Mouse (Mus musculus): ENCODE measurements around the gene Atp6v1f.

Gene Atp6v1f

GRCm38 (mm10) chr6:29467583-29468354 is at the start of gene Atp6v1f:
Atp6v1f (plus strand) TSS chr6:29467718.
- DNase-seq (ENCODE audit: low spot score) = peak; percentile 87

DNA sequence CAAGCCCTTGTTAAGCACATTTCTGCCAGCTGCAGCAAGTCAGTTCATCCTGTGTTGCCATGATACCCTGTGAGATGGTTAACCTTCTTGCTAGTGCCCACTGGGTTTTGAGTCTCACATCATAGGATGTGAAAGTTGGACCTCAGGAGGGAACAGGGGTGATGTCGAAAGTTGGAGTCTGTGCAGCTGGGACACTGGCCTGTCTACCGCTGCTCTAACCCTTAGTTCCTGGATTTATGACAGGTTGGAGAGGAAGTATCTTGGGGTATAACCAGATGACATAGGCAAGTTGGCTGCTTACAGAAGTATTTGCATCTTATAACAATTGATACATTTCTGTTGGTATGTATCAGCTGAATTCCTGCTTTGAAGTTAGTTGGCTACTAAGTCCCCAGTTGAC is 46.9 kb upstream of the Atp6v1f start:
- DNase-seq (ENCODE audit: low spot score) = no peak

- no peak for DNase-seq (ENCODE audit: low spot score)
Measured at GRCm38 (mm10) chr6:29425118-29425517, 42.4 kb upstream of the Atp6v1f start.

DNA sequence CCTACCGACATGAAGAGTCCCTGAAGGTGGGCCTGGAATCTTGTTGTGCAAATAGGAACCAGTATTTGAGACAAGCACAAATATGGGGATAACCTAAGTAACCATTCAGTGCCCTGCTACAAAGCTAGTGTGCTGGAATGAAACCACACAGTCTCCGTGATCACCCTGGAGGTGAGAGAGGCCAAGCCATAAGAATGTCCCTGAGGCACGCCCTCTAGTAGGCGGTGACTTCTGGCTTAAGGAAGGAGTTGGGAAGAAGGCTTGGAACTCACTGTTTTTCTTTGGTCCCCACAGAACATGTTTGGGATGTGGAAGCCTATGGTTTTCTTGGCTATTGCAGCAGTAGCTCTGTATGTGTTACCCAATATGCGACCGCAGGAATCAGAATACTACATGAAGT is 41.2 kb upstream of the Atp6v1f start:
- DNase-seq (ENCODE audit: low spot score) = no peak

- DNase-seq (ENCODE audit: low spot score) = no peak
Measured at GRCm38 (mm10) chr6:29428171-29428570, 39.3 kb upstream of the Atp6v1f start.

GRCm38 (mm10) chr6:29430681-29431420 is 36.7 kb upstream of the Atp6v1f start:
- DNase-seq (ENCODE audit: low spot score) = no peak

DNA sequence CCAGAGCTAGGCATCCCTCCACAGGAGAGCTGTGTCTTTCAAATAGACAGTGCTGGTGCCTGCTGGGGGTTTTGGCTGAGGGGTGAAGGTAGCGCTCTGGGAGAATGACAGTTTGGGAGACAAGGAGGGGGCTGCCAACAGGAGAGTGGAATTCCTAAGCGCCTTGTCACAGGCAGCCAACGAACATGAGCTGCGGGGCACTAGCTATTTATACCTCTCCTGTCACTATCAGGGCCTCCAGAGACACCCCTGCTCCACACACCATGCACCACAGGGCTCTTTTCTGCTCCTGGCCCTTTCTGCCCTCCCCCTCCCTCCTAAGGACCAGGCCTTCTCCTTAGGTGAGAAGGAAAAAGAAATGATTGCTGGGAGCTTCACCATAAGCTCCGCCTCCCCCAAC is 36.0 kb upstream of the Atp6v1f start:
- DNase-seq (ENCODE audit: low spot score) = no peak

DNA sequence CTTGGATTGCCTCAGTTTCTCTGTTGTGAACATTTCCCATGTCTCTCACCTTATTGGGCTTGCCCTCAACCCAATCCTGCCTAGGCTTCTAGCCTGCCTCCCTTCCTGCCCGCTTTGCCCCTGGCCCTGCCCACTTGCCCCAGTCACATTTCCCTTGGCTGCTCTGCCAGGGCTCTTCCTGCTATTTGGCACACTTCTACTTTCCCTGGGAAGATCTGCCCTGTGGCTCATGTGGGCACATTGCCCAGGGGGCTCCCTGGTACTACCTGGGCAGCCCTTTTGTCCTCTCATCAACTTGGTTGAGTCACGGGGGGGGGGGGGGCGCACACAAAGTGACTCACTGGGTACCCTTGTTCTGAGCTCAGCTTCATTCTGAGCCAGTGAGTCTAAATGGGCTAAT is 35.4 kb upstream of the Atp6v1f start:
- DNase-seq (ENCODE audit: low spot score) = no peak

GRCm38 (mm10) chr6:29432676-29433037 is 34.9 kb upstream of the Atp6v1f start:
- DNase-seq (ENCODE audit: low spot score) = no peak

DNA sequence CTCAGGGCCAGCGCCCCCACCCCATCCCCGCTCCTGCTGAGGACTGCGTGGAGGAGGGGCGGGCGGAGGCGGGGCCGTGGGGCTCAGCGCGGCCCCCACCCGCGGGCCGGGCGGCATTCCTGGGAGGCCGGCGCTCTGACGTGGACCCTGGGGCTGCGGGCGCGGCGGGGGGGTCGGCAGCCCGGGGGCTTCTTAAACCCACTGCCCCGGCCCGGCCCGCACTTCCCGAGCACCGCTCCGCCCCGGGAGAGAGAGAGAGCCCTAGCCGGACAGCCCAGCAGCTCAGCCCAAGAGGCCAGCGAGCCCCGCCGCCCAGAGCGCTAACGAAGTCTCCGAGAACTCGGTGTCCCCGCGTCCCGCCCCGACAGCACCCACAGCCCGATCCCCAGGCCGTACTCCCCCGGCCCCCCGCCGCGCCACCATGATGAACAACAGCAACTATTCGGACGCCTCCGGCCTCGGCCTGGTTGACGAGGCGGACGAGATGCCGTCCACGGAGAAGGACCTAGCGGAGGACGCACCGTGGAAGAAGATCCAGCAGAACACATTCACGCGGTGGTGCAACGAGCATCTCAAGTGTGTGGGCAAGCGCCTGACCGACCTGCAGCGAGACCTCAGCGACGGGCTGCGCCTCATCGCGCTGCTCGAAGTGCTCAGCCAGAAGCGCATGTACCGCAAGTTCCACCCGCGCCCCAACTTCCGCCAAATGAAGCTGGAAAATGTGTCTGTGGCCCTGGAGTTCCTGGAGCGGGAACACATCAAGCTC is 34.3 kb upstream of the Atp6v1f start, which contains the start of gene Flnc:
Gene Flnc, plus strand, starts transcription at position 219 of the 766 bp plus-strand sequence.
- DNase-seq (ENCODE audit: low spot score) = no peak

- no peak for DNase-seq (ENCODE audit: low spot score)
Measured at GRCm38 (mm10) chr6:29433804-29434795, 33.4 kb upstream of the Atp6v1f start.

GRCm38 (mm10) chr6:29434911-29435691 is 32.4 kb upstream of the Atp6v1f start:
- DNase-seq (ENCODE audit: low spot score) = no peak

- DNase-seq (ENCODE audit: low spot score) = no peak
Measured at GRCm38 (mm10) chr6:29435940-29436451, 31.5 kb upstream of the Atp6v1f start.

- no peak for DNase-seq (ENCODE audit: low spot score)
Measured at GRCm38 (mm10) chr6:29436461-29436934, 31.0 kb upstream of the Atp6v1f start.

DNA sequence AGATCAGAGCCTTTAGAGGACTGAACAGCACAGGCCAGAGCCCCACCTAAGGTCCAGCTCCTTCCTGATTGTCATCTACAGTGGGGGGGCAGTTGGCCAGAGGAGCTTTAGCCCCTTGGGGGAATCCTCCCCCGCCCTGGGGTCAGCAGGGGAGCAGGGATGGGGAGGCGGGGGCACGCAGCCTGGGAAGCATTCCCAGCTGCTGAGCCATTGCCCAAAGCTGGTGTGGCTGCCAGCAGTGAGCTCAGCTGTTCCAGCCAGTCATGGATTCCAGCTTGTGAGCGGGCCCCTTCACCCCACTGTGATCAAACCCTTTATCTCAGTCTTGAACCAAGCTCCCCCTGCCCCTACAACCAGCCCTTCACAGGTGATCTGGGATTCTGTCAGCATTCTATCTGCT is 28.3 kb upstream of the Atp6v1f start:
- no peak for DNase-seq (ENCODE audit: low spot score)

DNA sequence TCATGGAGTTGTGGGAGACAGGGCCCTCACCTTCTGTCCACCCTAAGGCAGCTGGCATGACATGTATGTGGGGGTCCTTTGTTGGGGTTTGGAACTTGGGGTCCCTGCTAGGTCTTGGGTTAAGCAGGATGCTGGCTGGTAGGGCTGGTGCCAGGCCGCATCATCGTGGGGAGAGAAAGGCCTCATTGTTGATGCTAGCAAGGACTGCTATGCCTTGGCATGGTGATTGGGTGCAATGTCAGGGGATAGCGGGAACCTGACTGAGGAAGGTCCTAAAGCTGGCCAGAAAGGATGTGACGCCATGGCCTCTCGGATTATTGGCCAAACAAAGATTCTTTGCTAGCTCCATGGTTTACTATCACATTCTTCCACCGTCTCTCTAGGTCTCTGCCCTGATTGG is 27.7 kb upstream of the Atp6v1f start:
- no peak for DNase-seq (ENCODE audit: low spot score)

DNA sequence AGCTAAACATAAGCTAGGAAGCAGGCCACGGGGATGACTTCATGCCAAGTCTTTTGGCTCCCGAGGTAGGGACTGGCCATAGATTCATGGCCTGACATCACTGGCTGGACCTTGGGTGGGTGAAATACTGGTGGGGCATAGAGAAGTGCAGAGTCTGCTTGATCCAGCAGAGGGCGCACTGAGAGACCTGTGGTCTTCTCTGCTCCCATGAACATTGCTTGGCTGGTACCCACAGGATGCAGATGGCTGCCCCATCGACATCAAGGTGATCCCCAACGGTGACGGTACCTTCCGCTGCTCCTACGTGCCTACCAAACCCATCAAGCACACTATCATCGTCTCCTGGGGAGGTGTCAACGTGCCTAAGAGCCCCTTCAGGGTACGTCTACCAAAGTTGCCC is 22.7 kb upstream of the Atp6v1f start:
- no peak for DNase-seq (ENCODE audit: low spot score)

DNA sequence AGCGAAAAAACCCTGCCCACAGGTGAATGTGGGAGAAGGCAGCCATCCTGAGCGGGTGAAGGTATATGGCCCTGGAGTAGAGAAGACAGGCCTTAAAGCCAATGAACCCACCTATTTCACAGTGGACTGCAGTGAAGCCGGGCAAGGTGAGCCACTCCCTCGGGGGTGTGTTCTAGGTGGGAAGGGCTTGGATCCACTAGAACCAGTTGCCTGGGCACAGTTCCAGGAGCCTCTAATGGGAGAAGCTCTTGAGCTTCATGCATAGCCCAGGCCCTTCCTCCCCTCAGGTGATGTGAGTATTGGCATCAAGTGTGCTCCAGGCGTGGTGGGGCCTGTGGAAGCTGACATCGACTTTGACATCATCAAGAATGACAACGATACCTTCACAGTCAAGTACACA is 22.2 kb upstream of the Atp6v1f start:
- no peak for DNase-seq (ENCODE audit: low spot score)

- no peak for DNase-seq (ENCODE audit: low spot score)
Measured at GRCm38 (mm10) chr6:29449858-29450257, 17.7 kb upstream of the Atp6v1f start.

DNA sequence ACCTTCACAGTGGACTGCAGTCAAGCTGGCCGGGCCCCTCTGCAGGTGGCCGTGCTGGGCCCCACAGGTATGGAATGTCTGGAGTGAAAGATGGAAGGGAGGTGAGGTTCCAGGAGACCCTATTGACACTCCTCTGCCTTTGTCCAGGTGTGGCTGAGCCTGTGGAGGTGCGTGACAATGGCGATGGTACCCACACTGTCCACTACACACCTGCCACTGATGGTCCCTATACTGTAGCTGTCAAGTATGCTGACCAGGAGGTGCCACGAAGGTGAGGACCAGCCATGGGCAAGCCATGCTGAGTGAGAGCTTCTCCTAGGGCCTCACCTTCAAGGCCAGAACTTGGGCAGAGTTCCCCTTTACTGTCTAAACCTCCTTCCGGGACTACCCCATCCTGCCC is 16.9 kb upstream of the Atp6v1f start:
- DNase-seq (ENCODE audit: low spot score) = no peak
